Mouse (Mus musculus): Measurements from ENCODE around the gene Tor4a. TPM values are rescaled to one million over a fixed set of nuclear protein-coding genes. Genes with fewer than 3 reads are reported as not detected.
A peak's percentile ranks its signal among the peaks of the same experiment; 100 is the strongest.

Gene Tor4a
- 3.6 and 4.2 TPM in 2 replicates for polyA plus RNA-seq (2012; rRNA removed)

DNA sequence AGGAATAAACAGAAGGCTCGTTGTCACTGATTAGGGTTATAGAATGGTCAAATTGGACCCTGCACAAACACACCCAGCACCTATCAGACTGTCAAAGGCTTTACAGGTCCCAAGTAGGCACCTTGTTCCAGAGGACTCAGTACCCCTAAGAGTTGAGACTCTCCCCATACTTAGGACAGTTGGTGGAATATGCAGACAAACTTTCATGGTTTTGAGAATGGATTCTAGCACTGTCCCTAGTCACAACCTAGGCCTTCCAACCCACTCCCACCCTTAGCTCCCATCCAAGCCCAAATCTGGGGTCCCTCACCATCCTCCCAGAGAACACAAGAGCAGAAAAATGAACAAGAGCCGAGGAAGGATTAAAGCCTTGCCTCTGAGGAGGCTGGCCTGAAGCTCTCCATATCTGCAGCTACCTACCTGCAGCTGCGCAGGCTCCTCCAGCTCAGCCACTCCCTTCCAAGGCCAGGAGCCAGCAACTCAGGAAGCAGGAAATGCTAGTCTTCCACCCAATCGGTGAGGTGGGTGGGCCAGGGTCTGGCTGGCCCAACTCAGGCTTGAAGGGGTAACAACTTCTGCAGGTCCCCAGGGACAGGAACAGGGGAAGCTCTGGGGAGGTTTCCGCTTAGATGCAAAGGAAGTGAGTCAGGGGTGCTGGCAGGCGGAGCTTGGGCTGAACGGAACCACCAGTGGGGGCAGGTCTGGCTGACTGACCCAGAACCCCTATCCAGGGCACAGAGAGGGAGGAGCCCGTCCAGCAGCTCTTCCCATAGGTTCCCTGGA, at the start of gene Tor4a:
Gene Tor4a (minus strand): TSS at position 715 of the 783 bp plus-strand sequence.
- H3K27ac ChIP-seq (ENCODE audit: insufficient read depth, low read length) = no peak within 1 kb of the TSS
- H3K27me3 ChIP-seq (ENCODE audit: control insufficient read depth, insufficient read depth, low read length) = no peaks in the 10 kb centered on the region
- no peak for TF ChIP-seq CTCF (IDR thresholded peaks at IDR 0.05; ENCODE audit: borderline replicate concordance, insufficient read depth, low read depth, low read length)
- no peak for TF ChIP-seq POLR2A (IDR thresholded peaks at IDR 0.05; ENCODE audit: borderline replicate concordance, insufficient read depth, low read length)
- H3K4me1 ChIP-seq (ENCODE audit: control insufficient read depth, insufficient read depth, low read length) = peaks cover 3% of the 10 kb centered on the region; the same call in 1 of the 2 replicates
- whole genome bisulfite sequencing = 27% methylated on average over 8 of the region's 8 CpGs
- no peak for DNase-seq
- no peak within 1 kb of the TSS for H3K4me3 ChIP-seq (replicated peaks; ENCODE audit: insufficient read depth, low read depth, low read length)

DNA sequence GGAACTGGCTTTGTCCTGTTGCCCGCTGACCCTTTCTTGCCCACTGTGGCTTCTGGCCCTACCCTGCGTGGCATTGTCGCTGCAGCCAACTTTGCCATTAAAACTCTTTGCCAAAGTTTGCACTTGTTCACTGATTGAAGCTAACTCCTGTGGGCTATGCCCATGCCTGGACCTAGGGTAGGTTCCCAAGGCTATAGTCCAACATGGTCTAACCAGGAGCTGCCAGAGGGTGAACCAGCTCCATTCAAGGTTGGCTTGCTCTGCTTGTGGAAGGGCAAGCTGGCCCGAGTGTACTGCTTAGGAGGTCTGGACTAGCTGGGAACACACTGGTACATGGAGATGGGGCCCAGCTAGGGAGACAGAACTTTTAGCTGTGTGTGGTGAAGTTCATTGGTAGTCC, 47.5 kb upstream of the Tor4a start:
- no peak for DNase-seq
- Histone ChIP-seq H3K4me1 (ENCODE audit: control insufficient read depth, insufficient read depth, low read length) (peaks cover 49% of the 10 kb centered on the region), H3K27ac (ENCODE audit: insufficient read depth, low read length) (peak overlapping the region; percentile 24; the same call in 1 of the 2 replicates), H3K4me3 (replicated peaks; ENCODE audit: insufficient read depth, low read depth, low read length) (peak overlapping the region; percentile 12), H3K27me3 (ENCODE audit: control insufficient read depth, insufficient read depth, low read length) (no peaks in the 10 kb centered on the region)
- WGBS = 73% methylated on average over 4 of the region's 4 CpGs
- no peak for TF ChIP-seq POLR2A (IDR thresholded peaks at IDR 0.05; ENCODE audit: borderline replicate concordance, insufficient read depth, low read length)
- no peak for TF ChIP-seq CTCF (IDR thresholded peaks at IDR 0.05; ENCODE audit: borderline replicate concordance, insufficient read depth, low read depth, low read length)

DNA sequence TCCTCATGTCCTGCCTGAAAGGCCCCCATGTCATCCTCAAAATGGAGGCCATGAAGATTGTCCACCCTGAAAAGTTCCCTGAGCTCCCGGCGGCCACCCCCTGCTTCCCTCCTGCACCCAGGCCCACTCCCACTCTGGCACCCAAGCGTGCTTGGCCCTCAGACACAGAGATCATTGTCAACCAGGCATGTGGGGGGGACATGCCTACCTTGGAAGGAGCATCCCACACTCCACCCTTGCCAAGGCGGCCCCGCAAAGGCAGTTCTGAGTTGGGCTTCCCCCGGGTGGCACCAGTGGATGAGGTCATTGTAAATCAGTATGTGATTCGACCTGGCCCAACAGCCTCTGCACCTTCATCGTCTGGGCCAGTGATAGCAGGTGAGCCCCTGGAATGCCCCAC, 46.7 kb upstream of the Tor4a start:
- H3K27me3 ChIP-seq (ENCODE audit: control insufficient read depth, insufficient read depth, low read length) = no peaks in the 10 kb centered on the region
- peak overlapping the region; percentile 77 for H3K4me3 ChIP-seq (replicated peaks; ENCODE audit: insufficient read depth, low read depth, low read length)
- DNase-seq = no peak
- TF ChIP-seq POLR2A (IDR thresholded peaks at IDR 0.05; ENCODE audit: borderline replicate concordance, insufficient read depth, low read length) (no peak), CTCF (IDR thresholded peaks at IDR 0.05; ENCODE audit: borderline replicate concordance, insufficient read depth, low read depth, low read length) (no peak)
- H3K27ac ChIP-seq (ENCODE audit: insufficient read depth, low read length) = peak overlapping the region; percentile 24
- peaks cover 49% of the 10 kb centered on the region for H3K4me1 ChIP-seq (ENCODE audit: control insufficient read depth, insufficient read depth, low read length)
- WGBS = 47% methylated on average over 8 of the region's 8 CpGs

DNA sequence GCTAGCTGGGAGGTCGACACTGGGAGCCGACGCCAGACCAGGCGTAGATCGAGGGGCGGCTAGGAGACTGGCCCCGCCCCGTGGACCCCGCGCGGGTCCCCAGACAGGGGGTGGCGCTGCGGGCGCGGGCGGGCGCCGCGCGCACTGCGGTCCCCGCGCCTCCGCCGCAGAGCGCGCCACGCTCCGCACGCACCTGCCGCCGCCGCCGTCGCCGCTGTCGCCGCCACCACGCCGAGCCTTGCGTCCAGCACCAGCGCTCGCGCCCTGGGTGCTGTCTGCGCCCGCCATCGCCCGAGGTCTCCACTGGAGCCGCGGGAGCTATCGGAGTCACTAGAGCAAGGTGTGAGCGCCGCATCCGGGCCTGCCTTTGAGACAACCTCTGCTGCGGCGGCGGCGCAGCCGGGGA, 45.4 kb upstream of the Tor4a start, which contains the start of the genes Rnf208 and Cysrt1:
Gene Rnf208 (plus strand): TSS at position 155 of the 406 bp plus-strand sequence.
Gene Cysrt1 (minus strand): TSS at position 352 of the 406 bp plus-strand sequence.
- H3K4me3 ChIP-seq (replicated peaks; ENCODE audit: insufficient read depth, low read depth, low read length) = peak within 1 kb of the TSS; percentile 77
- no peaks in the 10 kb centered on the region for H3K27me3 ChIP-seq (ENCODE audit: control insufficient read depth, insufficient read depth, low read length)
- peak; percentile 57 to 70 for DNase-seq
- TF ChIP-seq POLR2A (IDR thresholded peaks at IDR 0.05; ENCODE audit: borderline replicate concordance, insufficient read depth, low read length) (peak; percentile 52), CTCF (IDR thresholded peaks at IDR 0.05; ENCODE audit: borderline replicate concordance, insufficient read depth, low read depth, low read length) (no peak)
- under 1% methylated on average over 59 of the region's 59 CpGs for WGBS
- peak within 1 kb of the TSS; percentile 80 for H3K27ac ChIP-seq (ENCODE audit: insufficient read depth, low read length)
- peaks cover 48% of the 10 kb centered on the region for H3K4me1 ChIP-seq (ENCODE audit: control insufficient read depth, insufficient read depth, low read length)

DNA sequence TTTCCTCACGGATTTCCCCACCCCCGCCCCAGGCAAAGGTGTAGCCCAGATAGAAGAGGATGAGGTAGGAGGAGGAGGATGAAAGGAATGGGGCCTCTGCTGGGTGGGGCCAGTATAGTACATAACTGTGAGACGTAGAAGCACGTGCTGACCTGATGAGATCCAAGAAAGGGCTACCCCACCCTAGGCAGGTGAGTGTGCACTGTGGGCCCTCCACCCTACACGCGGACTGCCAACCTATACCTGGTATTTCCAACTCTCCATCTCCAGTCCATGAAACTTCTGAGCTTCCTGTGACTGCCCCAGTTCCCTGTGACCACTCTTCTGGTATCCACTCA, 44.7 kb upstream of the Tor4a start:
- DNase-seq = no peak
- Histone ChIP-seq H3K27ac (ENCODE audit: insufficient read depth, low read length) (peak overlapping the region; percentile 80), H3K4me1 (ENCODE audit: control insufficient read depth, insufficient read depth, low read length) (peaks cover 42% of the 10 kb centered on the region), H3K27me3 (ENCODE audit: control insufficient read depth, insufficient read depth, low read length) (no peaks in the 10 kb centered on the region), H3K4me3 (replicated peaks; ENCODE audit: insufficient read depth, low read depth, low read length) (peak overlapping the region; percentile 77)
- 8% methylated on average over 6 of the region's 6 CpGs for WGBS
- no peak for TF ChIP-seq POLR2A (IDR thresholded peaks at IDR 0.05; ENCODE audit: borderline replicate concordance, insufficient read depth, low read length)
- no peak for TF ChIP-seq CTCF (IDR thresholded peaks at IDR 0.05; ENCODE audit: borderline replicate concordance, insufficient read depth, low read depth, low read length)

DNA sequence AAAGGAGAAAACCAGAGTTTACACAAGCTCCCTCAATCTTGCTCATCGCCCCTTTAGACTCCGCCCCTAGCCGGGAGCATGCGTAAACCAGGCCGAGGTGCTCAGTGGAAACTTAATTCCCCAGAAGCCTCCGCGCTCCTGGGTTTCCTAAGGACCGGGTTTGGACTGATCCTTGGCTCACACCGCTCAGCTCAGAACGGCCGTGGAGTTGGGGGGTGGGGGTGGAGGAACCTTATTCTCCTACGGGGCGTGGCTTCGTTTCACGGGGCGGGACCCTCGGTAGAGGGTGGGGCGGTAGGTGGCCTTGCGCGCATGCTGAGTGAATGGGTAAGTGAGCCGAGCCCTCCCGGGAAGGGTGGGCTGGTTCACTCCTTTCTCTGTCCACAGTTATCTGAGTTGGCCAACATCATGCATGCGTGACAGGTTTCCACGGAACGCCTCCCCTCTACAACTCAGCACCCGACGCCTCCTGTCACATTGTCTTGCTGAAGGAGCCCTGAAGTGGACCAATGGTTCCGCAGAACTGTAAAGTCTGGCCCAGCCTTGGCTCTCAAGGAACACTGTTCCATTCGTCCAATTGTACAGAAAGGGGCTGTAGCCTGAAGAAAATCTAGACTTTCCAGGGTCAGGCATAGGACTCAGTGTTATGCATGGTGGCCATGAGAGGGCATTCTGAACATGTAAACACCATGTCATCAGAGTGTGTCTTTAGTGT, 44.2 kb upstream of the Tor4a start:
- peak; percentile 71 to 81 for DNase-seq
- H3K27ac ChIP-seq (ENCODE audit: insufficient read depth, low read length) = peak overlapping the region; percentile 80; the same call in 1 of the 2 replicates
- 1% methylated on average over 29 of the region's 29 CpGs for WGBS
- peaks cover 36% of the 10 kb centered on the region for H3K4me1 ChIP-seq (ENCODE audit: control insufficient read depth, insufficient read depth, low read length)
- peak overlapping the region; percentile 77 for H3K4me3 ChIP-seq (replicated peaks; ENCODE audit: insufficient read depth, low read depth, low read length)
- TF ChIP-seq POLR2A (IDR thresholded peaks at IDR 0.05; ENCODE audit: borderline replicate concordance, insufficient read depth, low read length) = peak; percentile 44; the same call in 1 of the 2 replicates
- no peak for TF ChIP-seq CTCF (IDR thresholded peaks at IDR 0.05; ENCODE audit: borderline replicate concordance, insufficient read depth, low read depth, low read length)
- no peaks in the 10 kb centered on the region for H3K27me3 ChIP-seq (ENCODE audit: control insufficient read depth, insufficient read depth, low read length)

DNA sequence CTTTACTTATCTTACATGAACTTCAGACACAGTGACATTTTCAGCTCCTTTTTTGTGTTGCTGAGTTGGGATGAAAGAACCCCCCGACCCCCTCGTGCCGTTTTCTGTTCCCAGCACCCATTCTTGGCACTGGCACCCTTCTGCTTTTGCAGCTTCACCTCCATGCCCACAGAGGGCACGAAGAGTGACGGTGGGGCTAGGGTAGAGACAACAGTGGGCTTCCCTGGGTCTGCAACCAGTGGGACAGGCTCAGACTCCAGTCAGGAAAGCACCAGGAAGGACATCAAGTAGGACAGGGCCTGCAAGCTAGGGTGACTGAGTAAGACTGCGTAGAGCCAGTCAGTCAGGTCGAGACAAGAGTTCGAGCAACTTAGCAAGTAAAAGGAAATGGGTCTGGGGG, 43.6 kb upstream of the Tor4a start:
- DNase-seq = no peak
- no peaks in the 10 kb centered on the region for H3K27me3 ChIP-seq (ENCODE audit: control insufficient read depth, insufficient read depth, low read length)
- 63% methylated on average over 8 of the region's 8 CpGs for WGBS
- H3K4me1 ChIP-seq (ENCODE audit: control insufficient read depth, insufficient read depth, low read length) = peaks cover 31% of the 10 kb centered on the region
- no peak overlapping the region for H3K27ac ChIP-seq (ENCODE audit: insufficient read depth, low read length)
- TF ChIP-seq CTCF (IDR thresholded peaks at IDR 0.05; ENCODE audit: borderline replicate concordance, insufficient read depth, low read depth, low read length) (no peak), POLR2A (IDR thresholded peaks at IDR 0.05; ENCODE audit: borderline replicate concordance, insufficient read depth, low read length) (no peak)
- H3K4me3 ChIP-seq (replicated peaks; ENCODE audit: insufficient read depth, low read depth, low read length) = peak overlapping the region; percentile 35

All from cerebellum, adult 2 months (tissue).